Mouse (Mus musculus): Measurements from ENCODE around the gene Hcn2.

DNA sequence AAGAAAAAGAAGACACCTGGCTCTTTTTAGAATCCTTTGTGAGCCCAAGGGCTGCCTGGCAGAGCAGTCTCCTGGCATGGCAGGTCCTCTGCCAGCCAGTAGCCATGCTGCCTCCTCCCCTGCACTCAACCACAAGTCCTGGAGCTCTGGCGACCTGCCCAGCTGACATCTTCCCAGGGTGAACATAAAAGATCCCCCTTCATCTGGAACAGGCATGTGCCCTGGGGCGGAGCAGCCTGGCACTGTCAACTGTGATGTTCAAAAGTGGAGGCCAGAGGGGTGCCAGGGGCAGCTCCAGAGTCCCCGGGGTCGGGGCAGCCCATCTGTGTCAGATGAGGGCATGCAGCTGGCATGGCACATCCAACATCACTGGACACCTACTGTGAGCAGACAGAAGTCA, 1.4 kb upstream of the Hcn2 start:
- TF ChIP-seq CTCF (IDR thresholded peaks at IDR 0.05; ENCODE audit: low read depth, low read length), result no peak
- TF ChIP-seq POLR2A (IDR thresholded peaks at IDR 0.05; ENCODE audit: extremely low read depth, insufficient read depth, low read length), result no peak

All from liver, adult 2 months (tissue).